Mouse (Mus musculus) stomach, embryonic 16.5 days (tissue): ENCODE measurements around the gene Creb3l1. TPM values are rescaled to one million over a fixed set of nuclear protein-coding genes. Genes with fewer than 3 reads are reported as not detected.

Experiments used
- ATAC-seq: fragments of 200-750 bp; cut with Nextera tagmentation; 2 replicates; pipeline ENCODE4 v1.8.0; 2017; ENCODE audit warnings: moderate number of reproducible peaks, moderate TSS enrichment; ENCODE audit not compliant: insufficient read depth, low FRiP score
- H3K27ac ChIP-seq: fragments of 300-500 bp; sonication (generic); 2 replicates; pipeline ENCODE4 v1.5.1; 2014; ENCODE audit warnings: low read length
- H3K27me3 ChIP-seq: fragments of 300-500 bp; sonication (generic); 2 replicates; pipeline ENCODE4 v1.6.1; 2014; ENCODE audit warnings: low read length, control low read depth, mixed read lengths; ENCODE audit not compliant: control insufficient read depth, insufficient read depth
- H3K36me3 ChIP-seq: fragments of 300-500 bp; sonication (generic); 2 replicates; pipeline ENCODE4 v1.6.1; 2014; ENCODE audit warnings: low read length; ENCODE audit not compliant: control insufficient read depth, insufficient read depth
- H3K4me1 ChIP-seq: fragments of 300-500 bp; sonication (generic); 2 replicates; pipeline ENCODE4 v1.6.1; 2014; ENCODE audit warnings: low read length, control low read depth, mixed read lengths; ENCODE audit not compliant: control insufficient read depth, insufficient read depth
- H3K4me2 ChIP-seq: fragments of 300-500 bp; sonication (generic); 2 replicates; pipeline ENCODE4 v1.6.1; 2014; ENCODE audit warnings: low read depth, low read length, mixed read lengths
- H3K4me3 ChIP-seq: fragments of 300-500 bp; sonication (generic); replicated peaks from 2 replicates; pipeline ENCODE4 v1.5.1; 2014; ENCODE audit warnings: mild to moderate bottlenecking, low read length
- H3K9ac ChIP-seq: fragments of 300-500 bp; sonication (generic); 2 replicates; pipeline ENCODE4 v1.6.1; 2014; ENCODE audit warnings: low read length
- H3K9me3 ChIP-seq: fragments of 300-500 bp; sonication (generic); replicated peaks from 2 replicates; pipeline ENCODE4 v1.6.1; 2016; ENCODE audit warnings: low read length, control low read depth; ENCODE audit not compliant: control insufficient read depth
- WGBS: fragments of 180-500 bp; shearing (Covaris S2); extraction: QIAGEN DNeasy Blood & Tissue Kit; methylation state at CpG from one replicate; pipeline ENCODE4 v1.1.7; 2014; 5-methylcytosine and 5-hydroxymethylcytosine counted together
- polyA plus RNA-seq: library from polyadenylated mRNA; unstranded; fragments of >200 nt; fragmentation: Nextera tagmentation; extraction: Ambion mirVana; gene quantifications from 2 replicates; pipeline ENCODE4 v1.2.1, GENCODE M21; 2015

Creb3l1 gene
- polyA plus RNA-seq, 1 experiment from 2014 or later, result 21.7 TPM

GRCm38 (mm10) chr2:92025202-92025601 lies 900 bp upstream of the Creb3l1 start:
- 91% methylated on average over 2 of the region's 2 CpGs for WGBS
- H3K36me3 ChIP-seq, result no peaks in the 10 kb centered on the region
- ATAC-seq, result no peak
- no peaks in the 10 kb centered on the region for H3K27me3 ChIP-seq
- H3K9ac ChIP-seq, result no peak overlapping the region
- H3K4me3 ChIP-seq, result no peak overlapping the region
- H3K9me3 ChIP-seq, result no peaks in the 10 kb centered on the region
- peaks cover 21% of the 10 kb centered on the region for H3K4me1 ChIP-seq
- no peak overlapping the region for H3K4me2 ChIP-seq
- no peak overlapping the region for H3K27ac ChIP-seq

- peak overlapping the region; percentile 73 for H3K4me3 ChIP-seq
- peak overlapping the region; percentile 86 for H3K27ac ChIP-seq
- peak overlapping the region; percentile 83 for H3K9ac ChIP-seq
- no peaks in the 10 kb centered on the region for H3K36me3 ChIP-seq
- H3K9me3 ChIP-seq, result no peaks in the 10 kb centered on the region
- peaks cover 25% of the 10 kb centered on the region for H3K4me1 ChIP-seq
- no peaks in the 10 kb centered on the region for H3K27me3 ChIP-seq
- WGBS, result 2% methylated on average over 55 of the region's 56 CpGs
- H3K4me2 ChIP-seq, result peak overlapping the region; percentile 77
- peak; percentile 67; the same call in 1 of the 2 replicates for ATAC-seq
Observed at GRCm38 (mm10) chr2:92023362-92024273, 684 bp downstream of the Creb3l1 start.

- no peaks in the 10 kb centered on the region for H3K9me3 ChIP-seq
- H3K9ac ChIP-seq, result peak overlapping the region; percentile 29
- ATAC-seq, result peak; percentile 51; the same call in 1 of the 2 replicates
- peak overlapping the region; percentile 37 for H3K4me2 ChIP-seq
- H3K36me3 ChIP-seq, result no peaks in the 10 kb centered on the region
- WGBS, result 15% methylated on average over 4 of the region's 4 CpGs
- H3K27me3 ChIP-seq, result no peaks in the 10 kb centered on the region
- peak overlapping the region; percentile 78 for H3K27ac ChIP-seq
- H3K4me3 ChIP-seq, result peak overlapping the region; percentile 18
- peaks cover 35% of the 10 kb centered on the region for H3K4me1 ChIP-seq
Observed at GRCm38 (mm10) chr2:92020676-92021265, 3.5 kb downstream of the Creb3l1 start.

- H3K36me3 ChIP-seq, result no peaks in the 10 kb centered on the region
- H3K4me3 ChIP-seq, result no peak overlapping the region
- H3K27ac ChIP-seq, result peak overlapping the region; percentile 43
- no peak for ATAC-seq
- no peak overlapping the region for H3K4me2 ChIP-seq
- H3K9me3 ChIP-seq, result no peaks in the 10 kb centered on the region
- WGBS, result 55% methylated on average over 1 of the region's 1 CpGs
- no peaks in the 10 kb centered on the region for H3K27me3 ChIP-seq
- no peak overlapping the region for H3K9ac ChIP-seq
- peaks cover 51% of the 10 kb centered on the region for H3K4me1 ChIP-seq
Observed at GRCm38 (mm10) chr2:92017440-92017839, 6.9 kb downstream of the Creb3l1 start.

GRCm38 (mm10) chr2:92016981-92017380 lies 7.3 kb downstream of the Creb3l1 start:
- H3K36me3 ChIP-seq, result no peaks in the 10 kb centered on the region
- peak overlapping the region; percentile 77 for H3K27ac ChIP-seq
- ATAC-seq, result peak; percentile 63
- H3K4me2 ChIP-seq, result peak overlapping the region; percentile 41
- peaks cover 53% of the 10 kb centered on the region for H3K4me1 ChIP-seq
- H3K9ac ChIP-seq, result peak overlapping the region; percentile 47; the same call in 1 of the 2 replicates
- H3K4me3 ChIP-seq, result no peak overlapping the region
- H3K9me3 ChIP-seq, result no peaks in the 10 kb centered on the region
- WGBS, result 33% methylated on average over 3 of the region's 3 CpGs
- H3K27me3 ChIP-seq, result no peaks in the 10 kb centered on the region

- Histone ChIP-seq H3K4me2 (no peak overlapping the region), H3K4me3 (no peak overlapping the region), H3K27me3 (no peaks in the 10 kb centered on the region), H3K36me3 (no peaks in the 10 kb centered on the region), H3K27ac (no peak overlapping the region), H3K9me3 (no peaks in the 10 kb centered on the region), H3K9ac (no peak overlapping the region), H3K4me1 (peaks cover 39% of the 10 kb centered on the region)
- WGBS, result 86% methylated on average over 5 of the region's 5 CpGs
- ATAC-seq, result no peak
Observed at GRCm38 (mm10) chr2:92014891-92015290, 9.4 kb downstream of the Creb3l1 start.

- Histone ChIP-seq H3K9me3 (no peaks in the 10 kb centered on the region), H3K36me3 (no peaks in the 10 kb centered on the region), H3K4me2 (no peak overlapping the region), H3K4me1 (peaks cover 43% of the 10 kb centered on the region), H3K4me3 (no peak overlapping the region), H3K27ac (no peak overlapping the region), H3K9ac (no peak overlapping the region), H3K27me3 (no peaks in the 10 kb centered on the region)
- WGBS, result 81% methylated on average over 6 of the region's 6 CpGs
- no peak for ATAC-seq
Observed at GRCm38 (mm10) chr2:92014248-92014647, 10.1 kb downstream of the Creb3l1 start.

- peak; percentile 63 for ATAC-seq
- Histone ChIP-seq H3K4me2 (peak overlapping the region; percentile 25; the same call in 1 of the 2 replicates), H3K36me3 (no peaks in the 10 kb centered on the region), H3K9ac (peak overlapping the region; percentile 43), H3K27ac (peak overlapping the region; percentile 78), H3K27me3 (no peaks in the 10 kb centered on the region), H3K4me3 (no peak overlapping the region), H3K9me3 (no peaks in the 10 kb centered on the region), H3K4me1 (peaks cover 46% of the 10 kb centered on the region)
- WGBS, result 27% methylated on average over 8 of the region's 8 CpGs
Observed at GRCm38 (mm10) chr2:92012768-92013445, 11.4 kb downstream of the Creb3l1 start.
